Mouse (Mus musculus): ENCODE measurements around the gene Prox2. TPM values are rescaled to one million over a fixed set of nuclear protein-coding genes. Genes with fewer than 3 reads are reported as not detected.
"Not testable (repeated sequence)": the region's sequence is repeated elsewhere in the genome, so short reads cannot be mapped to it uniquely, and the experiment has no call there.

The Prox2 gene
- polyA plus RNA-seq, 1 experiment from 2014 or later: 3.1 TPM

DNA sequence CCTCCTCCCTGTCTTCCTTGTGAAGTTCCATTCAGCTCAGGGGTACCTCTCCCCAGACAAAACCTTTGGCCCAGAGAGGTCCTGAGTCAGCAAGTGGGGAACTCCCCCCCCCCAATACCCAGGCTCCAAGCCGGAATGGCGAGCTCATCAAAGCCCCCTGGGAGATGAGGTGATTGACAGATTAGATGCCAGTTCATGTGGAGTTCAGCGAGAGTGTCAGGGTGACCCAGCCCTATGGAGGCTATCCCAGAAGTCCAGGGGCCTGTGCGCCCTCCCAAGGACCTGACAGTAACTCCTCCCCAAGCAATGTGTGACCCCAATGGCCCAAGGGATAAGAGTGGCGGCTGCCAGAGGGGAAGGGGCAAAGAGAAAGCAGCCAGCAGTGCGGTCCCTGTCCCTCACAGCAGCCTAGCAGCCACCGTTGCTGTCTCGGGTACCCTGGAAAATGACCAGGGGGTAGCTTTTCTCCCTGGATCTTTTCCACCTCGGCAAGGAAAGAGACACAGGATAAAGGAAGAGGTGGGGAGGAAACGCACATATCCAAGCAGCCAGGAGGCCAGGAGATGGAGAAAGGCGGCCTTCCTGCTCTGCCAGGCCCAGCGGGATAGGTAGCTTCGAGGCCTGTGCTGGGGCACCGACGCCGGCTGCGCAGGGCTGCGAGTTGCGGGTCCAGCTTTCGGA is 39.9 kb upstream of the Prox2 start:
- WGBS (ENCODE audit: insufficient replicate concordance): 6% methylated on average over 20 of the region's 20 CpGs
- no peak overlapping the region for H3K9ac ChIP-seq (ENCODE audit: low read depth, low read length)

DNA sequence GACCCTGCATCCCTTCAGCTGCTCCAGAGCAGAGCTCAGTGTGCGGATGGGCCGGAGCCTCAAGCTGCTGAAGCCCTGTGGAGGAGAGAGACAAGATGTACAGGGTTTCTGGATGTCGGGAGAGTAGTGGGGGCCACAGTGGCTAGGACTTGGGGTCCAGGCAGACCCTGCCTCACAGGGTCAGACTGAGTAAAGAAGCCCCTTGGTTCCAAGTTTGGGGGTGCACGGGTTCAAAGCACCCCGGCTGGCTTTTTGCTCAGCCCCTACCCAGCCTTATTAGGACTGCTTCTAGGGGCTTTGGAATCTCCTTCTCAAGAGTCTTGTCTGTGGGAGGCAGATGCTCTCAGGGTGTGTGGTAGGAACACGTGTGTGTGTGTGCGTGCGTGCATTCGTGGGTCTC is 36.3 kb upstream of the Prox2 start:
- no peak overlapping the region for H3K4me2 ChIP-seq
- ATAC-seq (replicated peaks; ENCODE audit: insufficient number of reproducible peaks, low FRiP score, low TSS enrichment): no peak; the same call in 1 of the 2 replicates

More for the DNA sequence above, 39.9 kb upstream of the Prox2 start:
- peak overlapping the region; percentile 61 for H3K4me2 ChIP-seq
- H3K4me3 ChIP-seq (ENCODE audit: low read depth, low read length): peak overlapping the region; percentile 21
- no peak for ATAC-seq (replicated peaks; ENCODE audit: insufficient number of reproducible peaks, low FRiP score, low TSS enrichment)
- H3K27ac ChIP-seq (ENCODE audit: low read depth, low read length): no peak overlapping the region
- 0 out of 2 replicates have a peak, but pooled peaks cover 4% of the 10 kb centered on the region for H3K27me3 ChIP-seq (ENCODE audit: control insufficient read depth, insufficient read depth, low read length)
- no peaks in the 10 kb centered on the region for H3K9me3 ChIP-seq (replicated peaks; ENCODE audit: control insufficient read depth, low read length)
- H3K36me3 ChIP-seq (ENCODE audit: control insufficient read depth, insufficient read depth, low read length): no peaks in the 10 kb centered on the region
- peaks cover 18% of the 10 kb centered on the region for H3K4me1 ChIP-seq (ENCODE audit: control insufficient read depth, insufficient read depth, low read length)

DNA sequence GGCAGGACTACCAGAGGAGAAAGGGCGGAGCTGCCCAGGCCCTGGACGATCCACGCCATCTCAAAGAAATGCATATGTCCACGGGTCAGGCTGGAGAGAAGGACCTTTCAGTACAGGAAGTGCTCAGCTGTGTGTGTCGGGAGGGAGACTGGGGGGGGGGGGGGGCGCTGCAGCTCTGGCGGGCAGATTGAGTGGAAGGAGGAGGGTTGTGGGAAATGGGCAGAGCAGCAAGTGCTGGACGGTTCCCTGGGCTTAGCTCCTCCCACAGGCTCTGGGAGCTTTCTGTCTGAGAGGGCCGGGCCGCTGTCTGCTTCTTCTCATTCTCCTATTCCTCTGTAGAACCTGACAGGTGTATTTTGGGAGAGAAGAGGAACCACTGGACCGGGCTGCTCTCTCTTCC is 35.8 kb upstream of the Prox2 start:
- 0 out of 2 replicates have a peak overlapping the region, but pooled peaks have one; percentile 1 for H3K4me2 ChIP-seq
- no peak overlapping the region for H3K9ac ChIP-seq (ENCODE audit: low read depth, low read length)
- H3K36me3 ChIP-seq (ENCODE audit: control insufficient read depth, insufficient read depth, low read length): no peaks in the 10 kb centered on the region
- H3K9me3 ChIP-seq (replicated peaks; ENCODE audit: control insufficient read depth, low read length): no peaks in the 10 kb centered on the region
- peaks cover 18% of the 10 kb centered on the region for H3K4me1 ChIP-seq (ENCODE audit: control insufficient read depth, insufficient read depth, low read length)
- no peak overlapping the region for H3K4me3 ChIP-seq (ENCODE audit: low read depth, low read length)
- 23% methylated on average over 9 of the region's 11 CpGs for WGBS (ENCODE audit: insufficient replicate concordance)
- peak; percentile 49 for ATAC-seq (replicated peaks; ENCODE audit: insufficient number of reproducible peaks, low FRiP score, low TSS enrichment)
- no peak overlapping the region for H3K27ac ChIP-seq (ENCODE audit: low read depth, low read length)
- 0 out of 2 replicates have a peak, but pooled peaks cover under 1% of the 10 kb centered on the region for H3K27me3 ChIP-seq (ENCODE audit: control insufficient read depth, insufficient read depth, low read length)

More for the DNA sequence above, 36.3 kb upstream of the Prox2 start:
- H3K9me3 ChIP-seq (replicated peaks; ENCODE audit: control insufficient read depth, low read length): no peaks in the 10 kb centered on the region
- no peak overlapping the region for H3K4me3 ChIP-seq (ENCODE audit: low read depth, low read length)
- no peak overlapping the region for H3K27ac ChIP-seq (ENCODE audit: low read depth, low read length)
- 69% methylated on average over 9 of the region's 9 CpGs for WGBS (ENCODE audit: insufficient replicate concordance)
- H3K4me1 ChIP-seq (ENCODE audit: control insufficient read depth, insufficient read depth, low read length): peaks cover 18% of the 10 kb centered on the region
- H3K9ac ChIP-seq (ENCODE audit: low read depth, low read length): no peak overlapping the region
- no peaks in the 10 kb centered on the region for H3K36me3 ChIP-seq (ENCODE audit: control insufficient read depth, insufficient read depth, low read length)
- 0 out of 2 replicates have a peak, but pooled peaks cover 4% of the 10 kb centered on the region for H3K27me3 ChIP-seq (ENCODE audit: control insufficient read depth, insufficient read depth, low read length)

DNA sequence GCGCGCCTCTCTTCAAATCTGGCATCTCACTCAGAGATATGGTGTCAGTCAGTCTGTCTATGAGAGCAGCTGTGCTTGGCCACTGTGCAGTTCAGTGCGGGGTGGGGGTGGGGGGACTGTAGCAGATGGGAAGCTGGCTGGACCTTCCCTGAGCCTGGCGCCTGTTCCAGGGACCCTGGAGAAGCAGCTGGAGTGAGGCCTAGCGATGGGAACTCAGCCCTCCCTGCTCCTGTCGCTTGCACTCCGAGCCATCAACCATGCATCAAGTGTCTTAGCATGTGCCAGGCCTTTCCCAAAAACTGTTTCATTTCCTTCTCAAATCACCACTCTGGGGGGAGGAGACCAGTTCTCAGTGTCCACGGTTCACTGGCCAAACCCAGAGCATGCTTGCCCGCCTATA is 35.1 kb upstream of the Prox2 start:
- ATAC-seq (replicated peaks; ENCODE audit: insufficient number of reproducible peaks, low FRiP score, low TSS enrichment): no peak
- Histone ChIP-seq H3K4me2 (no peak overlapping the region), H3K9me3 (replicated peaks; ENCODE audit: control insufficient read depth, low read length) (no peaks in the 10 kb centered on the region), H3K36me3 (ENCODE audit: control insufficient read depth, insufficient read depth, low read length) (no peaks in the 10 kb centered on the region), H3K27ac (ENCODE audit: low read depth, low read length) (no peak overlapping the region), H3K4me1 (ENCODE audit: control insufficient read depth, insufficient read depth, low read length) (peaks cover 14% of the 10 kb centered on the region), H3K27me3 (ENCODE audit: control insufficient read depth, insufficient read depth, low read length) (peaks cover 5% of the 10 kb centered on the region; the same call in 1 of the 2 replicates), H3K9ac (ENCODE audit: low read depth, low read length) (no peak overlapping the region), H3K4me3 (ENCODE audit: low read depth, low read length) (no peak overlapping the region)
- WGBS (ENCODE audit: insufficient replicate concordance): 52% methylated on average over 9 of the region's 9 CpGs

DNA sequence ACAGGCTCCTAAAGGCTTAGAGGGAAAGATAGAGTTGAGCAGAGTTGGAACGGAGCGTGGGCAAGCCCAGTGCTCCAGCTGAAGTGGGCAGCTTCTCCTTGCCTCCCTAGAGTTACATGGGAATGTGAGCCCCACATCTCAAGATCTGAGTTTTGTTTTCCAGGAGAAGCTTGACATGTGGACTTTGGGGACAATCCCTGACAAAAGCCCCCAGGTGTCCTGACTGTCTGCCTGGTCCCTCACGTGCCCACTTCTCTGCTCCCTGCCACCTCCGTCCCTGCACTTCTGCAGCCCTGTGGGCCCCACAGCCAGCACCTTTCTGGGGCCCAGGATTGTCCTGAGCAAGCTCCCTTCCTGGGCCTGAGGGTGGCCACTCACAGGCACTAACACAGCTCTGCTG is 34.3 kb upstream of the Prox2 start:
- WGBS (ENCODE audit: insufficient replicate concordance): 79% methylated on average over 4 of the region's 4 CpGs
- no peaks in the 10 kb centered on the region for H3K36me3 ChIP-seq (ENCODE audit: control insufficient read depth, insufficient read depth, low read length)
- H3K4me1 ChIP-seq (ENCODE audit: control insufficient read depth, insufficient read depth, low read length): peaks cover 10% of the 10 kb centered on the region
- peaks cover 8% of the 10 kb centered on the region; the same call in 1 of the 2 replicates for H3K27me3 ChIP-seq (ENCODE audit: control insufficient read depth, insufficient read depth, low read length)
- no peak overlapping the region for H3K4me3 ChIP-seq (ENCODE audit: low read depth, low read length)
- H3K9ac ChIP-seq (ENCODE audit: low read depth, low read length): no peak overlapping the region
- no peak overlapping the region for H3K4me2 ChIP-seq
- H3K27ac ChIP-seq (ENCODE audit: low read depth, low read length): no peak overlapping the region
- no peaks in the 10 kb centered on the region for H3K9me3 ChIP-seq (replicated peaks; ENCODE audit: control insufficient read depth, low read length)
- ATAC-seq (replicated peaks; ENCODE audit: insufficient number of reproducible peaks, low FRiP score, low TSS enrichment): no peak

DNA sequence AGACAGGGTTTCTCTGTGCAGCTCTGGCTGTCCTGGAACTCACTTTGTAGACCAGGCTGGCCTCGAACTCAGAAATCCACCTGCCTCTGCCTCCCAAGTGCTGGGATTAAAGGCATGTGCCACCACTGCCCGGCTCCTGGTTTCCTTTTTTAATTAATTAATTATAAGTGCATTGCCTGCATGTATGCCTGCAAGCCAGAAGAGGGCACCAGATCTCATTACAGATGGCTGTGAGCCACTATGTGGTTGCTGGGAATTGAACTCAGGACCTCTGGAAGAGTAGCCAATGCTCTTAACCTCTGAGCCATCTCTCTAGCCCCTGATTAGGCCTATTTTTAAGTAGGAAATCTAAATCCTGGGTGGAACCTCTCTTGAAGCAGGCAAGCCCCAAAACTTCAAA is 33.7 kb upstream of the Prox2 start:
- 61% methylated on average over 2 of the region's 2 CpGs for WGBS (ENCODE audit: insufficient replicate concordance)

DNA sequence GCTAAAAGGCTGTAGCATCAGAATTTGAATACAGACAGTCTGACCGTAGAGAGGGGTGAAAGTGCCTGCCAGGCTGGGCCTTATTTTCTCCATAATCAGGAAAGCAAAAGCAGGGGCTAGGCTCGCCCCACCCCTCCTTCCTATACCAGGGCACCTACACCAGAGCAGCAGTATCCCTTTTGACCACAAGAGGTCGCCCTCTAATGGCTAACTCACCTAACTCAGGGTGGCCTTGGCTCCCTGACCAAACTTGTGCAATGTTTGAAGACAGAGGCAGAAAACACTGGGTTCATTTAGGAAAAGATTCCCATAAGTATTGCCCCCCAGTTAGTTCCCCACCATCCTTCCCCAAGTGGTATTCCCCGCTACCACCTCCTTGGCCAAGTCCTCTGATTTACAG is 32.2 kb upstream of the Prox2 start:
- no peak overlapping the region for H3K9ac ChIP-seq (ENCODE audit: low read depth, low read length)
- no peak overlapping the region for H3K4me3 ChIP-seq (ENCODE audit: low read depth, low read length)
- peaks cover 8% of the 10 kb centered on the region; the same call in 1 of the 2 replicates for H3K27me3 ChIP-seq (ENCODE audit: control insufficient read depth, insufficient read depth, low read length)
- 12% methylated on average over 4 of the region's 4 CpGs for WGBS (ENCODE audit: insufficient replicate concordance)
- no peak overlapping the region for H3K4me2 ChIP-seq
- ATAC-seq (replicated peaks; ENCODE audit: insufficient number of reproducible peaks, low FRiP score, low TSS enrichment): no peak
- H3K27ac ChIP-seq (ENCODE audit: low read depth, low read length): no peak overlapping the region
- no peaks in the 10 kb centered on the region for H3K36me3 ChIP-seq (ENCODE audit: control insufficient read depth, insufficient read depth, low read length)
- peaks cover 10% of the 10 kb centered on the region for H3K4me1 ChIP-seq (ENCODE audit: control insufficient read depth, insufficient read depth, low read length)
- no peaks in the 10 kb centered on the region for H3K9me3 ChIP-seq (replicated peaks; ENCODE audit: control insufficient read depth, low read length)

More for the DNA sequence above, 33.7 kb upstream of the Prox2 start:
- H3K9me3 ChIP-seq (replicated peaks; ENCODE audit: control insufficient read depth, low read length); H3K27me3 ChIP-seq (ENCODE audit: control insufficient read depth, insufficient read depth, low read length); ATAC-seq (replicated peaks; ENCODE audit: insufficient number of reproducible peaks, low FRiP score, low TSS enrichment); H3K36me3 ChIP-seq (ENCODE audit: control insufficient read depth, insufficient read depth, low read length); H3K4me2 ChIP-seq; H3K9ac ChIP-seq (ENCODE audit: low read depth, low read length); H3K4me3 ChIP-seq (ENCODE audit: low read depth, low read length); H3K4me1 ChIP-seq (ENCODE audit: control insufficient read depth, insufficient read depth, low read length); H3K27ac ChIP-seq (ENCODE audit: low read depth, low read length): not testable (repeated sequence)

DNA sequence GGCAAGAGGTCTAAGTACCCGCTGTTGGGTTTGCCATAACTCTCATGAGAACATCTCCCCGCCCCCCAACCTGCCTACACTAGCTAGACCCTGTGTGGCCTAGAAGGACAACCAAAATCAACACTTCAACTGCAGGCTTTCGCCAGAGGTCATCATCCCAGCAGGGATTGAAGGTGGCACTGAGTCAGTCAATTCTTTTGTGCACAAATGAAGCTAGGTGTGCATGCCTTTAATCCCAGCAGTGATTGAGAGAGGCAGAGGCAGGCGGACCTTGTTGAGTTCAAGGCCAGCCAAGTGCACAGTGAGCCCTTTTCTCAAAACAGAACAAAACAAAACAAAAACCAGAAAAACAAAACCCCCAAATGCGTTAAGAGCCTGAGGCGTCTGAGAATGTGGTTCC is 30.5 kb upstream of the Prox2 start:
- Histone ChIP-seq H3K9me3 (replicated peaks; ENCODE audit: control insufficient read depth, low read length) (no peaks in the 10 kb centered on the region), H3K36me3 (ENCODE audit: control insufficient read depth, insufficient read depth, low read length) (no peaks in the 10 kb centered on the region), H3K4me3 (ENCODE audit: low read depth, low read length) (no peak overlapping the region), H3K27ac (ENCODE audit: low read depth, low read length) (no peak overlapping the region), H3K27me3 (ENCODE audit: control insufficient read depth, insufficient read depth, low read length) (peaks cover 8% of the 10 kb centered on the region; the same call in 1 of the 2 replicates), H3K9ac (ENCODE audit: low read depth, low read length) (no peak overlapping the region), H3K4me1 (ENCODE audit: control insufficient read depth, insufficient read depth, low read length) (peaks cover 4% of the 10 kb centered on the region; the same call in 1 of the 2 replicates), H3K4me2 (no peak overlapping the region)
- 76% methylated on average over 6 of the region's 6 CpGs for WGBS (ENCODE audit: insufficient replicate concordance)
- ATAC-seq (replicated peaks; ENCODE audit: insufficient number of reproducible peaks, low FRiP score, low TSS enrichment): no peak
